Mouse (Mus musculus) testis, adult 2 months (tissue): ENCODE results near the gene Atp1a3. TPM values are rescaled to one million over a fixed set of nuclear protein-coding genes. Genes with fewer than 3 reads are reported as not detected.

Experiments used
- H3K27ac ChIP-seq: fragments of 200-500 bp; 2 replicates; pipeline ENCODE4 v1.5.1; 2012; ENCODE audit warnings: low read depth, low read length; ENCODE audit not compliant: control insufficient read depth, insufficient read depth
- H3K27me3 ChIP-seq: fragments of 200-500 bp; 2 replicates; pipeline ENCODE4 v1.6.1; 2012; ENCODE audit warnings: mild to moderate bottlenecking, low read length, moderate library complexity; ENCODE audit not compliant: control insufficient read depth, insufficient read depth
- H3K36me3 ChIP-seq: fragments of 200-500 bp; 2 replicates; pipeline ENCODE4 v1.6.1; 2012; ENCODE audit warnings: mild to moderate bottlenecking, low read length; ENCODE audit not compliant: control insufficient read depth, insufficient read depth
- H3K4me1 ChIP-seq: fragments of 200-500 bp; 2 replicates; pipeline ENCODE4 v1.6.1; 2012; ENCODE audit warnings: low read length; ENCODE audit not compliant: control insufficient read depth, insufficient read depth
- H3K4me3 ChIP-seq: fragments of 200-500 bp; 2 replicates; pipeline ENCODE4 v1.5.1; 2012; ENCODE audit warnings: low read depth, mild to moderate bottlenecking, low read length, moderate library complexity, mixed read lengths; ENCODE audit not compliant: control insufficient read depth
- CTCF ChIP-seq: fragments of 200-500 bp; IDR thresholded peaks from 2 replicates; pipeline ENCODE4 v1.5.1; 2012; ENCODE audit warnings: low read depth, mild to moderate bottlenecking, inconsistent platforms, low read length, moderate library complexity; ENCODE audit not compliant: control insufficient read depth, insufficient read depth, insufficient replicate concordance
- POLR2A ChIP-seq: fragments of 200-500 bp; IDR thresholded peaks from 2 replicates; pipeline ENCODE4 v1.6.1; 2012; ENCODE audit warnings: low read depth, mild to moderate bottlenecking, inconsistent platforms, low read length, moderate library complexity; ENCODE audit not compliant: control insufficient read depth
- polyA plus RNA-seq: library from polyadenylated mRNA; depleted of rRNA; stranded (reverse); fragments of >200 nt; gene quantifications from 2 replicates; pipeline ENCODE4 v1.2.3, GENCODE M21; 2012

Atp1a3 gene
- polyA plus RNA-seq, 1 experiment: 0.44 TPM

- H3K4me1 ChIP-seq: peaks cover 4% of the 10 kb centered on the region
- H3K36me3 ChIP-seq: no peaks in the 10 kb centered on the region
- H3K27ac ChIP-seq: no peak overlapping the region
- H3K4me3 ChIP-seq: peak overlapping the region; percentile 64
- H3K27me3 ChIP-seq: no peaks in the 10 kb centered on the region; the same call in 1 of the 2 replicates
- TF ChIP-seq CTCF (no peak), POLR2A (no peak)
These were observed 50.5 kb downstream of the Atp1a3 start for GRCm38 (mm10) chr7:24955226-24955625.

- Histone ChIP-seq H3K4me1 (peaks cover 4% of the 10 kb centered on the region), H3K27me3 (no peaks in the 10 kb centered on the region; the same call in 1 of the 2 replicates)
These were observed 51.3 kb downstream of the Atp1a3 start for GRCm38 (mm10) chr7:24954450-24954849.

GRCm38 (mm10) chr7:24953966-24954365, 51.8 kb downstream of the Atp1a3 start:
- Histone ChIP-seq H3K27ac (no peak overlapping the region), H3K4me1 (peaks cover 4% of the 10 kb centered on the region)

More at GRCm38 (mm10) chr7:24954450-24954849, 51.3 kb downstream of the Atp1a3 start:
- Histone ChIP-seq H3K36me3 (no peaks in the 10 kb centered on the region), H3K4me3 (peak overlapping the region; percentile 64), H3K27ac (no peak overlapping the region)
- peak; percentile 43; the same call in 1 of the 2 replicates for TF ChIP-seq POLR2A
- TF ChIP-seq CTCF: no peak

DNA sequence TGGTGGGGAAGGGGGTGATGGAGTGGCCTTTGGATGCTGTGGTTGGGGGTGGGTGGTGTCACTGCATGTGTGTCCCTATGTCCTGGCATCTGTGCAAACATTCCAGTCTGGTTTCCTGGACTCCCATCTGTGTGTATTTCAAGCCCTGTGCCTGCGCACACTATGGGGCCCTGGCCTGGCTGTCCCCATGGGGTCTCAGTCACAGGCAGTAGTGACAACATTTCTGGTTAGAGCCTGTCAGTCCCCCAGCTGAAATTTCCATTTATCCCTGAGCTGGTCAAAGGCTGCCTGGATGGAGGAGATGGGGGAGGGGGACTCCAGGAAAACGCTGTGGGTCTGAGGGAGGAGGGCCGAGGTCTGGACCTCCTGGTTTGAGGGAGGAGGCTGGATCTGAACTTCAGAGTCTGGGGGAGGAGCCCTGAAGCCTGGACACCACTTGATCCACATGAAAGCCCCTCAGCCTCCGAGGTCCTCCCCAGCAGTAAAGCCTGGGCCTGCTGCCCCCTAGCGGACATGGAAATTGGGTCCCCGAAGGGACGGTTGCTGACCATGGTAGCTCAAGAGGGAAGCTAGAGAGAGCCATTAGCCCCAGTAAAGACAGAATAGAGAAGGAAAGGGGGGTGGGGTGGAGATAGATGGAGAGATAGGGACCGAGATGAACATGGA, 55.7 kb downstream of the Atp1a3 start:
- Histone ChIP-seq H3K36me3 (no peaks in the 10 kb centered on the region), H3K4me1 (peaks cover 4% of the 10 kb centered on the region), H3K27ac (no peak overlapping the region), H3K27me3 (no peaks in the 10 kb centered on the region; the same call in 1 of the 2 replicates), H3K4me3 (no peak overlapping the region)
- TF ChIP-seq CTCF (peak; percentile 64; the same call in 1 of the 2 replicates), POLR2A (no peak)

More at GRCm38 (mm10) chr7:24953966-24954365, 51.8 kb downstream of the Atp1a3 start:
- Histone ChIP-seq H3K36me3 (no peaks in the 10 kb centered on the region), H3K4me3 (peak overlapping the region; percentile 78), H3K27me3 (no peaks in the 10 kb centered on the region; the same call in 1 of the 2 replicates)
- TF ChIP-seq POLR2A: no peak
- no peak for TF ChIP-seq CTCF

DNA sequence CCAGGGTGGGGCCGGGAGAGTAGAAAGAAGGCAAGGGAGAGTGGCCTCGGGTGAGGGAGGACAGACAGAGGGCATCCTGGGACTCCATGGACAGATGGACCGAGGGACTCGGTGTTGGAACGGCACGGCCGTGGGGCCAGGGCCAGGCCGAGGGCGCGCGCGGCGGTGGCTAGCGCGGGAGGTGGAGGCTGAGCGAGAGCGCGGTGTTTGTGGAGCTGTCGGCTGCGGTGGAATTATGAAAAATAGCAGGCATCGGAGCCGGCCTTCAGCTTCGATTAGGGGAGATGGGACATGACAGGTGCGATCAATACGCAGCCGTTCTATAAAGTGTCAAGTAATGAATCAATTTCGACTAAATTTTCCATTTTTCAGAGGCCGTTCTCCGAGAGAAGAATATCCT, 57.0 kb downstream of the Atp1a3 start:
- Histone ChIP-seq H3K4me3 (no peak overlapping the region), H3K27me3 (peaks cover 4% of the 10 kb centered on the region), H3K27ac (no peak overlapping the region), H3K4me1 (peaks cover 6% of the 10 kb centered on the region), H3K36me3 (no peaks in the 10 kb centered on the region)
- no peak for TF ChIP-seq CTCF
- TF ChIP-seq POLR2A: no peak

- H3K27ac ChIP-seq: no peak overlapping the region
- H3K36me3 ChIP-seq: no peaks in the 10 kb centered on the region
- peaks cover 6% of the 10 kb centered on the region for H3K27me3 ChIP-seq
- no peak overlapping the region for H3K4me3 ChIP-seq
- H3K4me1 ChIP-seq: peaks cover 11% of the 10 kb centered on the region
- TF ChIP-seq POLR2A: no peak
- TF ChIP-seq CTCF: no peak
These were observed 58.3 kb downstream of the Atp1a3 start for GRCm38 (mm10) chr7:24947316-24948048.

DNA sequence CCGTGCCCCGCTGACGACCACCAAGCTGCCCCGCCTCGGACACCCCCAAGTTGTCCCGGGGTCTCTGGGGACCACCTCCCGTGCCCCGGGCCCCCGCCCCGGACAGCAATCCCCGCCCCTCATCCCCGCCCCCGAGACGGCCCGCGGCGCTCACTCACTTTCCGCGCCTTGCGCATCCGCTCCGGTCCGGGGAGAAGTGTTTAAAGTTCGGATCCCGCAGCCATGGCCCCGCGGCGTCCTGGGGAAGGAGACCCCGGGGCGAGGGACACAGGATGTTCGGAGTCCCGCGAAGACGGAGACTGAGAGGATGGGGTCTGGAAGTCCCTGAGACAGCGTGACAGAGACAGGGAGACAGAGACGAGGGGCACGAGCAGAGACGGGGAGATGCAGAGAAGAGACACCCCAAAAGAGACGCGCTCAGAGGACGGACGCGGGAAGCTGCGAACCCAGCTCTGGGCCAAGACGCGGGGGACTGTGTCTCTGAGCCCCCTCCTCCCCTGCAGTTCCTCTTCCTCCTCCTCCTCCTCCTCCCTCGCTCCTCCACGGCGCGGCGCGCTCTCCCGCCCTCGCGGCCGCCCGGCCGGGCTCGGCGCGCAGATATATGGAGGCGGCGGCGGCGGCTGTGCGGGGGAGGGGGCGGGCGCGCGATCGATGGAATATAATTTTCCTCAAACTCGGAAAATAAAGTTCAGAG, 61.4 kb downstream of the Atp1a3 start, which contains the start of gene Gm4881:
TSS of gene Gm4881 (minus strand) at position 238 of the 694 bp plus-strand sequence.
- Histone ChIP-seq H3K27me3 (peaks cover 6% of the 10 kb centered on the region), H3K27ac (no peak within 1 kb of the TSS), H3K4me1 (peaks cover 11% of the 10 kb centered on the region), H3K4me3 (no peak within 1 kb of the TSS), H3K36me3 (no peaks in the 10 kb centered on the region)
- TF ChIP-seq POLR2A (no peak), CTCF (no peak)
